Mouse (Mus musculus): ENCODE measurements around the gene Ovgp1. TPM values are rescaled to one million over a fixed set of nuclear protein-coding genes. Genes with fewer than 3 reads are reported as not detected.

The Ovgp1 gene
- polyA plus RNA-seq, 1 experiment from 2014 or later = 2.0 TPM

DNA sequence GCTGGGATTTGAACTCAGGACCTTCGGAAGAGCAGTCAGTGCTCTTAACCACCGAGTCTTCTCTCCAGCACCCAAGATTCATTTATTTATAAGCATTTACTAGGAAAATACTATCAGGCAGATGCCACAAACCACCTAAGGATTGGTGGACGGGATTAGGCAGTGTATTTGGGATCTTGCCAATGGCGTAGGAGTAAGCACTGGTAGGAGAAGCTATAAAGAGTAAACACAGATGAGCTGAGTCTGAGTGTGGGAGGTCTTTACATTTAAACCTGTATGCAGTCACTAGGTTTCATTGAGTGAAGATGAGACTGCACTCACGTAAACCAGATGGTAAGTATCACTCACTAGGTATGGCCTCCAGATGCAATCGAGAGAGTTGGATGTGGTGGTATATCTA lies 39.6 kb upstream of the Ovgp1 start:
- no peaks in the 10 kb centered on the region for H3K27me3 ChIP-seq (ENCODE audit: control insufficient read depth, insufficient read depth, low read length)

DNA sequence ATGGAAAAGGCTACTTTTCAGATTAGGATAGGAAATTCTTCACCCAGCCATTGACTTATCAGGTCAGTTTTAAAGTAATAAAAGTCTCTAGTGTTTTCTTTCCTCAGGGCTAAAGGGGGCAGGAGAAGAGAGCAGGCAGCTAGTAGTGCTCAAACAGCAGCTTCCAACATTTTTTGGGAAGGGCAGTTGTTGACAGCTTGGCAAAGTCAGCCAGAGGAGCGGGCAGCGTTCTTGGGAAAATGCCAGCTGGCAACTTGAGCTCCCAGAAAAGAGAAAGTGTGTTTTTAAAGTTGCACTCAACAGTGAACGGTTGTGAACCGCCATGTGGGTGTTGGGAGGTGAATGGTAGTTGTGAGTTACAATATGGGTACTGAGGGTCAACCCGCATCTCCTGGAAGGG lies 38.5 kb upstream of the Ovgp1 start:
- Histone ChIP-seq H3K4me3 (ENCODE audit: low read depth, low read length) (no peak overlapping the region), H3K27me3 (ENCODE audit: control insufficient read depth, insufficient read depth, low read length) (no peaks in the 10 kb centered on the region), H3K4me2 (no peak overlapping the region), H3K9me3 (replicated peaks; ENCODE audit: control insufficient read depth, low read length) (no peaks in the 10 kb centered on the region), H3K4me1 (ENCODE audit: control insufficient read depth, insufficient read depth, low read length) (0 out of 2 replicates have a peak, but pooled peaks cover 2% of the 10 kb centered on the region), H3K27ac (ENCODE audit: low read depth, low read length) (no peak overlapping the region), H3K36me3 (ENCODE audit: control insufficient read depth, insufficient read depth, low read length) (no peaks in the 10 kb centered on the region), H3K9ac (ENCODE audit: low read depth, low read length) (no peak overlapping the region)
- no peak for ATAC-seq (replicated peaks; ENCODE audit: insufficient number of reproducible peaks, low FRiP score, low TSS enrichment)
- 75% methylated on average over 5 of the region's 5 CpGs for WGBS (ENCODE audit: insufficient replicate concordance)

More for the DNA sequence above, 39.6 kb upstream of the Ovgp1 start:
- WGBS (ENCODE audit: insufficient replicate concordance) = 85% methylated on average over 6 of the region's 6 CpGs
- no peaks in the 10 kb centered on the region for H3K9me3 ChIP-seq (replicated peaks; ENCODE audit: control insufficient read depth, low read length)
- 0 out of 2 replicates have a peak, but pooled peaks cover 2% of the 10 kb centered on the region for H3K4me1 ChIP-seq (ENCODE audit: control insufficient read depth, insufficient read depth, low read length)
- no peak overlapping the region for H3K27ac ChIP-seq (ENCODE audit: low read depth, low read length)
- no peak overlapping the region for H3K4me2 ChIP-seq
- no peak overlapping the region for H3K9ac ChIP-seq (ENCODE audit: low read depth, low read length)
- no peak overlapping the region for H3K4me3 ChIP-seq (ENCODE audit: low read depth, low read length)
- ATAC-seq (replicated peaks; ENCODE audit: insufficient number of reproducible peaks, low FRiP score, low TSS enrichment) = no peak
- H3K36me3 ChIP-seq (ENCODE audit: control insufficient read depth, insufficient read depth, low read length) = no peaks in the 10 kb centered on the region

DNA sequence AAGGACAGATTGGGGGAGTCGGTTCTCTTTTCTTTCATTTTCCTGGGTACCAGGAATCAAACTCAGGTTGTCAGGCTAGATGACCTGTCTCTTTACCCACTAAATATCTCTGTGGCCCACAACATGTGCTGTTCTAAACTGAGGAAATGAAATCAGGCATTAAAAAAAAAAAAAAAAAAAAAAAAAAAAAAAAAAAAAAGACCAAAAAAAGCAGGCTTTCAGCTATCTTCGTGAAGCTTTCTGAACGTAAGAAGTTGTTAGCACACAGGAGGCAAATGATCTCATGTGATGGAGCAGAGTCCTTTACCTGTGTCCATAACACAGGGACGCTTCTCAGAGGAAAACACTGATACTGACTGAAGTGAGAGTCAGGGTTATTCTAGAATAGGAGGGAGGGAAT lies 37.4 kb upstream of the Ovgp1 start:
- no peak overlapping the region for H3K4me3 ChIP-seq (ENCODE audit: low read depth, low read length)
- H3K36me3 ChIP-seq (ENCODE audit: control insufficient read depth, insufficient read depth, low read length) = peaks cover 5% of the 10 kb centered on the region; the same call in 1 of the 2 replicates
- no peaks in the 10 kb centered on the region for H3K9me3 ChIP-seq (replicated peaks; ENCODE audit: control insufficient read depth, low read length)
- no peak overlapping the region for H3K4me2 ChIP-seq
- H3K27me3 ChIP-seq (ENCODE audit: control insufficient read depth, insufficient read depth, low read length) = no peaks in the 10 kb centered on the region
- no peak for ATAC-seq (replicated peaks; ENCODE audit: insufficient number of reproducible peaks, low FRiP score, low TSS enrichment)
- H3K9ac ChIP-seq (ENCODE audit: low read depth, low read length) = no peak overlapping the region
- H3K27ac ChIP-seq (ENCODE audit: low read depth, low read length) = no peak overlapping the region
- 0 out of 2 replicates have a peak, but pooled peaks cover 2% of the 10 kb centered on the region for H3K4me1 ChIP-seq (ENCODE audit: control insufficient read depth, insufficient read depth, low read length)
- WGBS (ENCODE audit: insufficient replicate concordance) = 81% methylated on average over 4 of the region's 4 CpGs

DNA sequence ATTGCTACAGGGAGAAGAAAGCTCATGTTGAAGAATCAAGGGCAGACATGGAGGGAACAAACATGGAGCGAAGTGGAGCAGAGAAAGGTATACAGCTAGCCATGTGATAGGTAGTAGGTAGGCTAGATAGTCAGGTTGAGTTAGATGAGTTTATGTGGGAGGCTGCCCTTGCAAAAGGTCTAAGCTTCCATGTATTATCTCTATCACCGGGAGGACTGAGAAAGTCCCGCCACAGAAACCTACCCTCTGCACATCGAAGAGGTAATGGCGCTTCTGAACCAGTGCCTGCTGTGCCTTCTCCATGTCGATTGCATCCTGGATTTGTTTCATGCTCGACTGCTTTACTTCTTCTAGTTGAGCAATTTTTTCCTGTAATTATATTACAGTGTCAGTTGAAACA lies 22.2 kb upstream of the Ovgp1 start:
- WGBS (ENCODE audit: insufficient replicate concordance) = 92% methylated on average over 7 of the region's 7 CpGs
- Histone ChIP-seq H3K36me3 (ENCODE audit: control insufficient read depth, insufficient read depth, low read length) (peaks cover 45% of the 10 kb centered on the region), H3K4me3 (ENCODE audit: low read depth, low read length) (no peak overlapping the region)

DNA sequence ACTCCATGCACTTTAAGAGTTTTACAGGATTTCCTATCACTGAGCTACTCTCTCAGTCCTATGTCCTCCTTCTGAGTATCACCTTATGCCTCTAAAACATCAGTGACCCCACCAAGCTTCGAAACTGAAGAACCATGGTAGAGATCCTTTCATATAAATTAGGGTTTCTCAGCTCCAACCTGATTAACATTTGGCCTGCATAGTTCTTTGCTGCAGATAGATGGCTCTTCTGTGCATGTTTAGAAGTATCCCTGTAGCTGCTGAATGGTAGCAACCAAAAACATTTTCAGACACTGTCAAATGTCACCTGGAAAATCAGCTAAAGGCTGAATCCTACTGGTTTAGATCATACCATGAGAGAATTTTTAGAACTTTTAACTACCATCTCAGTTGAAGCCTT lies 16.3 kb upstream of the Ovgp1 start:
- Histone ChIP-seq H3K36me3 (ENCODE audit: control insufficient read depth, insufficient read depth, low read length) (peaks cover 17% of the 10 kb centered on the region), H3K9ac (ENCODE audit: low read depth, low read length) (no peak overlapping the region), H3K4me2 (peak overlapping the region; percentile 89; the same call in 1 of the 2 replicates), H3K27ac (ENCODE audit: low read depth, low read length) (no peak overlapping the region), H3K4me3 (ENCODE audit: low read depth, low read length) (peak overlapping the region; percentile 98; the same call in 1 of the 2 replicates), H3K4me1 (ENCODE audit: control insufficient read depth, insufficient read depth, low read length) (peaks cover 18% of the 10 kb centered on the region), H3K9me3 (replicated peaks; ENCODE audit: control insufficient read depth, low read length) (no peaks in the 10 kb centered on the region), H3K27me3 (ENCODE audit: control insufficient read depth, insufficient read depth, low read length) (no peaks in the 10 kb centered on the region)
- no peak for ATAC-seq (replicated peaks; ENCODE audit: insufficient number of reproducible peaks, low FRiP score, low TSS enrichment)
- WGBS (ENCODE audit: insufficient replicate concordance) = 93% methylated on average over 1 of the region's 1 CpGs

More for the DNA sequence above, 22.2 kb upstream of the Ovgp1 start:
- H3K4me2 ChIP-seq = no peak overlapping the region
- no peaks in the 10 kb centered on the region for H3K27me3 ChIP-seq (ENCODE audit: control insufficient read depth, insufficient read depth, low read length)
- no peak overlapping the region for H3K9ac ChIP-seq (ENCODE audit: low read depth, low read length)
- ATAC-seq (replicated peaks; ENCODE audit: insufficient number of reproducible peaks, low FRiP score, low TSS enrichment) = no peak
- no peaks in the 10 kb centered on the region for H3K4me1 ChIP-seq (ENCODE audit: control insufficient read depth, insufficient read depth, low read length)
- H3K9me3 ChIP-seq (replicated peaks; ENCODE audit: control insufficient read depth, low read length) = no peaks in the 10 kb centered on the region
- no peak overlapping the region for H3K27ac ChIP-seq (ENCODE audit: low read depth, low read length)

DNA sequence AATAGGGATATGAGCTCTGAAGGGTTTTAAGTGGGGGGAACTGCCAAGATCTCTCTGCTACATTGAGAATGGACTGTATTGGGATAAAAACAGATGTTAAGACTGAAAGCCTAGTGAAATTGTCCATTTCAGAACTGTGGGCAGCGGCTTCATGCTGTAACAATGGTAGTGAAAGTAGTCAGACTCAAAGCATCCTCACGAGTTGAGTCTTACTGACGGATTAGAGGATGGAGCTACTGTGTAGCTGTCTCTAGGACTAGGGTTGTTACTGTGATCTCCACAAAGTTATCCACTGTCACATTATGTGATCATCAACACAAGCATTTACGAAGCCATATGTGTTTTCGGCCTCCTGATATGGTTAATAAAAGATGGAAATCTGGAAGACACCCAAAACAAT lies 15.3 kb upstream of the Ovgp1 start:
- H3K4me3 ChIP-seq (ENCODE audit: low read depth, low read length) = peak overlapping the region; percentile 98
- H3K27me3 ChIP-seq (ENCODE audit: control insufficient read depth, insufficient read depth, low read length) = no peaks in the 10 kb centered on the region
- H3K9me3 ChIP-seq (replicated peaks; ENCODE audit: control insufficient read depth, low read length) = no peaks in the 10 kb centered on the region
- peak overlapping the region; percentile 99 for H3K9ac ChIP-seq (ENCODE audit: low read depth, low read length)
- H3K27ac ChIP-seq (ENCODE audit: low read depth, low read length) = no peak overlapping the region
- peak overlapping the region; percentile 89 for H3K4me2 ChIP-seq
- H3K36me3 ChIP-seq (ENCODE audit: control insufficient read depth, insufficient read depth, low read length) = peaks cover 20% of the 10 kb centered on the region
- WGBS (ENCODE audit: insufficient replicate concordance) = 35% methylated on average over 5 of the region's 5 CpGs
- H3K4me1 ChIP-seq (ENCODE audit: control insufficient read depth, insufficient read depth, low read length) = peaks cover 18% of the 10 kb centered on the region
- ATAC-seq (replicated peaks; ENCODE audit: insufficient number of reproducible peaks, low FRiP score, low TSS enrichment) = no peak

DNA sequence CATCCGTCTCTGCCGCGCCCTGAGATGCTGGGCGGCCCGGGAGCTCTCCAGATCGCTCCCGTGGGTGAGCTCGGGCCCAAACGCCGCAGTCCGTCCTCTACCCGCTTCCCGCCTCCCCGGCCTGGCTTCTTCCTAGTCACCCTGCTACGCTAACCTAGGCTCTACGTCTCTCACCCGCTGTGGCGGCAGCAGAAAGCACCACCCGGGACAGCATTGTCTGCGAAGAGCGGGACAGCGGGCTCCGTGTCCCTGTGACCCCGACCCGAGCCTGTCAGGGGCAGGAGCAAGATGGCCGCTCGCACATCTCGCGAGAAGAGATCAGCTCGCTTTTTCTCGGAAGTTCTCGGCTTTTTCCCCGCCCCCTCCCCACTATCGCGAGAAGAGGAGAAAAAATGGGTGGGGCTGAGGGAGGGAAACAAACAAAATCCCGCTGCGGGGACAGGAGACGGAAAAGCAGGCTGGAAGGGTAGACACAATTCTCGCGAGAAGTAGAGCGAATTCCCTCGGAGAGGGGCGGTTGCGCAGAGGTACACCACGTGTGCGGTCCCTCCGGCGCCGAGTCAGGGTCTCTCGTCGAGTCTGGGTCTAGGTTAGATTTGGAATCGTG lies 14.4 kb upstream of the Ovgp1 start, which contains the start of gene Wdr77:
Gene Wdr77 (plus strand): TSS at position 396 of the 607 bp plus-strand sequence.
- Histone ChIP-seq H3K36me3 (ENCODE audit: control insufficient read depth, insufficient read depth, low read length) (peaks cover 19% of the 10 kb centered on the region), H3K9ac (ENCODE audit: low read depth, low read length) (peak within 1 kb of the TSS; percentile 99), H3K27ac (ENCODE audit: low read depth, low read length) (peak within 1 kb of the TSS; percentile 92), H3K4me1 (ENCODE audit: control insufficient read depth, insufficient read depth, low read length) (peaks cover 18% of the 10 kb centered on the region), H3K9me3 (replicated peaks; ENCODE audit: control insufficient read depth, low read length) (no peaks in the 10 kb centered on the region), H3K4me2 (peak within 1 kb of the TSS; percentile 92), H3K4me3 (ENCODE audit: low read depth, low read length) (peak within 1 kb of the TSS; percentile 98), H3K27me3 (ENCODE audit: control insufficient read depth, insufficient read depth, low read length) (no peaks in the 10 kb centered on the region)
- ATAC-seq (replicated peaks; ENCODE audit: insufficient number of reproducible peaks, low FRiP score, low TSS enrichment) = peak; percentile 94
- under 1% methylated on average over 49 of the region's 52 CpGs for WGBS (ENCODE audit: insufficient replicate concordance)

DNA sequence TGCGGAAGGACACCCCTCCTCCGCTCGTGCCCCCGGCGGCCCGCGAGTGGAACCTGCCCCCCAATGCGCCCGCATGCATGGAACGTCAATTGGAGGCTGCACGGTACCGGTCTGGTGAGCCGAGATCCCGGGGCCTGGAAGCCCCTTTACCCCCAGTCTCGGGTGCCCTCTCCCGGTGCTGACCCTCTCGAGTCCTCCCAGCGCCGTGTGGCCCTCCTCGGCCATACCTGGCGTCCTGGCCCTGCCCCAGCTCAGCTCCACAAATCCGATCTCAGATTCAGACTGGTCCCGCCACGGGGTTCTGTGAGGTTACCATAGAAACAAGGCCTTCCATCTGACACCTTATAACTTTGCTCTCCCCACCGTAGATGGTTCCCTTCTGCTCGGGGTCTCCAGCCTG lies 13.9 kb upstream of the Ovgp1 start:
- WGBS (ENCODE audit: insufficient replicate concordance) = 1% methylated on average over 26 of the region's 26 CpGs
- H3K4me1 ChIP-seq (ENCODE audit: control insufficient read depth, insufficient read depth, low read length) = peaks cover 18% of the 10 kb centered on the region
- H3K4me2 ChIP-seq = peak overlapping the region; percentile 92
- peak; percentile 66 for ATAC-seq (replicated peaks; ENCODE audit: insufficient number of reproducible peaks, low FRiP score, low TSS enrichment)
- H3K9me3 ChIP-seq (replicated peaks; ENCODE audit: control insufficient read depth, low read length) = no peaks in the 10 kb centered on the region
- H3K27ac ChIP-seq (ENCODE audit: low read depth, low read length) = peak overlapping the region; percentile 92
- H3K36me3 ChIP-seq (ENCODE audit: control insufficient read depth, insufficient read depth, low read length) = peaks cover 21% of the 10 kb centered on the region
- no peaks in the 10 kb centered on the region for H3K27me3 ChIP-seq (ENCODE audit: control insufficient read depth, insufficient read depth, low read length)
- peak overlapping the region; percentile 98 for H3K4me3 ChIP-seq (ENCODE audit: low read depth, low read length)
- peak overlapping the region; percentile 88 for H3K9ac ChIP-seq (ENCODE audit: low read depth, low read length)

DNA sequence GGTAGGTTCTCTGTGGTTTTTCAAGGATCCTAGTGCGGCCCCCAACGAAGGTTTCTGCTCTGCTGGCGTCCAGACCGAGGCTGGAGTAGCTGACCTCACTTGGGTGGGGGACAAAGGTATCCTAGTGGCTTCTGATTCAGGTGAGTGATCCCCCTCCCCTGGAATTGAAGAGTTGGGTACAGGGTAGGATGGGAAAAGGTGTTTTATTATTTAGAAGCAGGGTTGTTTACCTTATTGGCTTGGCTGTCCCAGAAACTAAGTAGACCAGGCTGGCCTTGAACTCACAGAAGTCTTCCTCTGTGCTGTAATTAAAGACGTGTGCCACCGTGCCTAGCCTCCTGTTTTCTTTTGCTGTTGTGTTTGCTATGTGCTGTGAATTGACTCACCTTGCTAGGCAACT lies 13.5 kb upstream of the Ovgp1 start, which contains the start of gene Atp5f1:
Gene Atp5f1 (minus strand): TSS at position 101 of the 400 bp plus-strand sequence.
- H3K4me3 ChIP-seq (ENCODE audit: low read depth, low read length) = peak within 1 kb of the TSS; percentile 98
- peaks cover 24% of the 10 kb centered on the region for H3K36me3 ChIP-seq (ENCODE audit: control insufficient read depth, insufficient read depth, low read length)
- H3K9me3 ChIP-seq (replicated peaks; ENCODE audit: control insufficient read depth, low read length) = no peaks in the 10 kb centered on the region
- H3K4me2 ChIP-seq = peak within 1 kb of the TSS; percentile 92
- no peaks in the 10 kb centered on the region for H3K27me3 ChIP-seq (ENCODE audit: control insufficient read depth, insufficient read depth, low read length)
- H3K27ac ChIP-seq (ENCODE audit: low read depth, low read length) = peak within 1 kb of the TSS; percentile 92
- no peak for ATAC-seq (replicated peaks; ENCODE audit: insufficient number of reproducible peaks, low FRiP score, low TSS enrichment)
- WGBS (ENCODE audit: insufficient replicate concordance) = 6% methylated on average over 6 of the region's 6 CpGs
- peak within 1 kb of the TSS; percentile 99 for H3K9ac ChIP-seq (ENCODE audit: low read depth, low read length)
- H3K4me1 ChIP-seq (ENCODE audit: control insufficient read depth, insufficient read depth, low read length) = peaks cover 18% of the 10 kb centered on the region

Data from heart, embryonic 11.5 days (tissue).